Mouse (Mus musculus) hindbrain, embryonic 11.5 days (tissue): ENCODE data around the gene Wasf2. TPM values are rescaled to one million over a fixed set of nuclear protein-coding genes. Genes with fewer than 3 reads are reported as not detected.
A peak's percentile ranks its signal among the peaks of the same experiment; 100 is the strongest.

Source experiments
- ATAC-seq: fragments of 200-750 bp; cut with Nextera tagmentation; 2 replicates; pipeline ENCODE4 v1.8.0; 2017; ENCODE audit warnings: mild to moderate bottlenecking, moderate TSS enrichment, moderate library complexity; ENCODE audit not compliant: low FRiP score
- DNase-seq: peaks from one replicate; pipeline ENCODE4 v3.0.0-alpha.2; 2015; ENCODE audit warnings: low spot score
- H3K27ac ChIP-seq: fragments of 300-500 bp; sonication (generic); 2 replicates; pipeline ENCODE4 v1.5.1; 2014; ENCODE audit warnings: mild to moderate bottlenecking, low read depth, low read length
- H3K27me3 ChIP-seq: fragments of 300-500 bp; sonication (generic); 2 replicates; pipeline ENCODE4 v1.6.1; 2014; ENCODE audit warnings: mild to moderate bottlenecking, low read length, moderate library complexity, mixed read lengths; ENCODE audit not compliant: control insufficient read depth, insufficient read depth
- H3K36me3 ChIP-seq: fragments of 300-500 bp; sonication (generic); 2 replicates; pipeline ENCODE4 v1.6.1; 2014; ENCODE audit warnings: mild to moderate bottlenecking, low read length, moderate library complexity, mixed read lengths; ENCODE audit not compliant: control insufficient read depth, insufficient read depth
- H3K4me1 ChIP-seq: fragments of 300-500 bp; sonication (generic); replicated peaks from 2 replicates; pipeline ENCODE4 v1.6.1; 2014; ENCODE audit warnings: low read length, mixed read lengths; ENCODE audit not compliant: control insufficient read depth, insufficient read depth
- H3K4me2 ChIP-seq: fragments of 300-500 bp; sonication (generic); replicated peaks from 2 replicates; pipeline ENCODE4 v1.6.1; 2014; ENCODE audit warnings: mild to moderate bottlenecking, low read depth, low read length
- H3K4me3 ChIP-seq: fragments of 300-500 bp; sonication (generic); 2 replicates; pipeline ENCODE4 v1.5.1; 2014; ENCODE audit warnings: low read depth, low read length
- H3K9ac ChIP-seq: fragments of 300-500 bp; sonication (generic); 2 replicates; pipeline ENCODE4 v1.6.1; 2014; ENCODE audit warnings: low read depth, low read length
- H3K9me3 ChIP-seq: fragments of 300-500 bp; sonication (generic); 2 replicates; pipeline ENCODE4 v1.6.1; 2016; ENCODE audit warnings: low read length; ENCODE audit not compliant: control insufficient read depth
- WGBS: fragments of 180-500 bp; shearing (Covaris S2); extraction: QIAGEN DNeasy Blood & Tissue Kit; methylation state at CpG from one replicate; pipeline ENCODE4 v1.1.7; 2014; 5-methylcytosine and 5-hydroxymethylcytosine counted together
- polyA plus RNA-seq: library from polyadenylated mRNA; unstranded; fragments of >200 nt; fragmentation: Nextera tagmentation; extraction: Ambion mirVana; gene quantifications from 2 replicates; pipeline ENCODE4 v1.2.1, GENCODE M21; 2014

Wasf2 gene
- polyA plus RNA-seq, 1 experiment from 2014 or later = 58.4 TPM

GRCm38 (mm10) chr4:133170616-133171015 is 40.3 kb downstream of the Wasf2 start:
- H3K36me3 ChIP-seq = no peaks in the 10 kb centered on the region
- no peak overlapping the region for H3K4me3 ChIP-seq
- no peaks in the 10 kb centered on the region for H3K4me1 ChIP-seq
- no peak overlapping the region for H3K27ac ChIP-seq
- ATAC-seq = no peak
- H3K9me3 ChIP-seq = no peaks in the 10 kb centered on the region
- no peak for DNase-seq
- H3K27me3 ChIP-seq = no peaks in the 10 kb centered on the region
- no peak overlapping the region for H3K9ac ChIP-seq
- H3K4me2 ChIP-seq = no peak overlapping the region

- DNase-seq = no peak
- H3K27ac ChIP-seq = no peak overlapping the region
- WGBS = 94% methylated on average over 4 of the region's 4 CpGs
- no peak overlapping the region for H3K4me3 ChIP-seq
- no peaks in the 10 kb centered on the region for H3K9me3 ChIP-seq
- no peaks in the 10 kb centered on the region for H3K36me3 ChIP-seq
- ATAC-seq = no peak
- no peak overlapping the region for H3K9ac ChIP-seq
- H3K4me1 ChIP-seq = no peaks in the 10 kb centered on the region; the same call in 1 of the 2 replicates
- no peaks in the 10 kb centered on the region for H3K27me3 ChIP-seq
- no peak overlapping the region for H3K4me2 ChIP-seq
Observed at GRCm38 (mm10) chr4:133172451-133172850, 42.1 kb downstream of the Wasf2 start.

GRCm38 (mm10) chr4:133174361-133174760 is 44.1 kb downstream of the Wasf2 start:
- Histone ChIP-seq H3K4me1 (no peaks in the 10 kb centered on the region; the same call in 1 of the 2 replicates), H3K27ac (no peak overlapping the region), H3K9ac (no peak overlapping the region), H3K4me3 (no peak overlapping the region), H3K9me3 (no peaks in the 10 kb centered on the region), H3K27me3 (no peaks in the 10 kb centered on the region), H3K36me3 (no peaks in the 10 kb centered on the region), H3K4me2 (no peak overlapping the region)
- WGBS = 78% methylated on average over 4 of the region's 4 CpGs
- ATAC-seq (no peak), DNase-seq (no peak)

GRCm38 (mm10) chr4:133175274-133175673 is 45.0 kb downstream of the Wasf2 start:
- WGBS = 77% methylated on average over 7 of the region's 7 CpGs

GRCm38 (mm10) chr4:133175998-133176760 is 45.9 kb downstream of the Wasf2 start:
- Histone ChIP-seq H3K4me1 (no peaks in the 10 kb centered on the region; the same call in 1 of the 2 replicates), H3K9ac (no peak overlapping the region), H3K27ac (peak overlapping the region; percentile 12; the same call in 1 of the 2 replicates), H3K4me2 (no peak overlapping the region), H3K36me3 (no peaks in the 10 kb centered on the region), H3K27me3 (no peaks in the 10 kb centered on the region), H3K4me3 (no peak overlapping the region), H3K9me3 (no peaks in the 10 kb centered on the region)
- no peak for DNase-seq
- no peak for ATAC-seq
- WGBS = 64% methylated on average over 14 of the region's 14 CpGs

More at GRCm38 (mm10) chr4:133175274-133175673, 45.0 kb downstream of the Wasf2 start:
- no peaks in the 10 kb centered on the region for H3K9me3 ChIP-seq
- H3K27ac ChIP-seq = no peak overlapping the region
- no peaks in the 10 kb centered on the region; the same call in 1 of the 2 replicates for H3K4me1 ChIP-seq
- H3K4me3 ChIP-seq = no peak overlapping the region
- no peak for DNase-seq
- H3K9ac ChIP-seq = no peak overlapping the region
- no peaks in the 10 kb centered on the region for H3K27me3 ChIP-seq
- ATAC-seq = no peak
- H3K36me3 ChIP-seq = no peaks in the 10 kb centered on the region
- no peak overlapping the region for H3K4me2 ChIP-seq

GRCm38 (mm10) chr4:133176761-133177403 is 46.6 kb downstream of the Wasf2 start:
- H3K36me3 ChIP-seq = no peaks in the 10 kb centered on the region
- H3K4me3 ChIP-seq = no peak overlapping the region
- ATAC-seq = no peak
- 83% methylated on average over 18 of the region's 18 CpGs for whole genome bisulfite sequencing
- H3K4me2 ChIP-seq = no peak overlapping the region
- H3K27ac ChIP-seq = peak overlapping the region; percentile 12; the same call in 1 of the 2 replicates
- no peak for DNase-seq
- H3K4me1 ChIP-seq = no peaks in the 10 kb centered on the region; the same call in 1 of the 2 replicates
- H3K27me3 ChIP-seq = no peaks in the 10 kb centered on the region
- no peaks in the 10 kb centered on the region for H3K9me3 ChIP-seq
- H3K9ac ChIP-seq = no peak overlapping the region

GRCm38 (mm10) chr4:133178305-133178704 is 48.0 kb downstream of the Wasf2 start:
- Histone ChIP-seq H3K27ac (no peak overlapping the region), H3K4me2 (no peak overlapping the region), H3K9me3 (no peaks in the 10 kb centered on the region), H3K9ac (no peak overlapping the region), H3K4me3 (no peak overlapping the region), H3K4me1 (no peaks in the 10 kb centered on the region; the same call in 1 of the 2 replicates), H3K27me3 (no peaks in the 10 kb centered on the region), H3K36me3 (no peaks in the 10 kb centered on the region)
- WGBS = 94% methylated on average over 5 of the region's 5 CpGs
- DNase-seq = no peak
- ATAC-seq = no peak

- 95% methylated on average over 7 of the region's 7 CpGs for WGBS
- no peak overlapping the region for H3K9ac ChIP-seq
- H3K36me3 ChIP-seq = no peaks in the 10 kb centered on the region
- no peak overlapping the region for H3K4me3 ChIP-seq
- no peak overlapping the region for H3K4me2 ChIP-seq
- DNase-seq (no peak), ATAC-seq (no peak)
- H3K27me3 ChIP-seq = no peaks in the 10 kb centered on the region
- H3K9me3 ChIP-seq = no peaks in the 10 kb centered on the region
- H3K27ac ChIP-seq = no peak overlapping the region
- no peaks in the 10 kb centered on the region; the same call in 1 of the 2 replicates for H3K4me1 ChIP-seq
Observed at GRCm38 (mm10) chr4:133179258-133179657, 49.0 kb downstream of the Wasf2 start.
